Comparison of ENCODE assay signal across 19 mouse cellular contexts in genomic region chr5:43845083-43845482, GRCm38 (mm10). TPM values are rescaled to one million over a fixed set of nuclear protein-coding genes. Genes with fewer than 3 reads are reported as not detected.
DNase-seq lines count a peak whose midpoint lies in the region; ATAC-seq and TF ChIP-seq lines count a peak whose summit lies in the region.
"Had no signal": no experiment of that assay in that cellular context is flagged by ENCODE, and none has a peak within 500 bp of the region (broad histone marks: within the 10 kb centered on the region; RNA-seq: fewer than 3 reads in every experiment).

No protein-coding gene starts in this region.

- no peak overlapping the region for H3K4me3 ChIP-seq in hindbrain, postnatal 0 days (ENCODE audit: low read length)
- H3K4me3 ChIP-seq in hindbrain, embryonic 10.5 days = no peak overlapping the region
- H3K4me3 ChIP-seq: embryonic facial prominence, embryonic 12.5 days; forebrain, embryonic 15.5 days; heart, embryonic 12.5 days; hindbrain, embryonic 12.5 days; intestine, embryonic 15.5 days had no signal

- no peaks in the 10 kb centered on the region for H3K27me3 ChIP-seq in hindbrain, postnatal 0 days (ENCODE audit: insufficient read depth, low read length)
- H3K27me3 ChIP-seq in hindbrain, embryonic 10.5 days (ENCODE audit: insufficient read depth, poor library complexity, severe bottlenecking) = no peaks in the 10 kb centered on the region
- H3K27me3 ChIP-seq: embryonic facial prominence, embryonic 12.5 days; forebrain, embryonic 15.5 days; heart, embryonic 12.5 days; hindbrain, embryonic 12.5 days; intestine, embryonic 15.5 days had no signal

- H3K9ac ChIP-seq in hindbrain, postnatal 0 days (replicated peaks; ENCODE audit: low read length) = no peak overlapping the region
- H3K9ac ChIP-seq: embryonic facial prominence, embryonic 12.5 days; forebrain, embryonic 15.5 days; heart, embryonic 12.5 days; hindbrain, embryonic 12.5 days; intestine, embryonic 15.5 days had no signal

- intact Hi-C loops in gastrocnemius, postnatal 14 days (cut with DNase I; ENCODE audit: low total_unique reads) = no loop called here

- ATAC-seq in hindbrain, postnatal 0 days = no peak
- ATAC-seq: CD4-positive, CD25-positive, alpha-beta regulatory T cell, adult 4 months; forebrain, embryonic 15.5 days; intestine, embryonic 15.5 days had no signal

- H3K9me3 ChIP-seq in hindbrain, postnatal 0 days (ENCODE audit: low read length) = no peaks in the 10 kb centered on the region
- peaks cover 6% of the 10 kb centered on the region; the same call in 1 of the 2 replicates for H3K9me3 ChIP-seq in hindbrain, embryonic 10.5 days
- H3K9me3 ChIP-seq: forebrain, embryonic 15.5 days; hindbrain, embryonic 12.5 days; intestine, embryonic 15.5 days had no signal

- H3K4me1 ChIP-seq in hindbrain, postnatal 0 days (ENCODE audit: insufficient read depth, low read length) = no peaks in the 10 kb centered on the region
- H3K4me1 ChIP-seq in hindbrain, embryonic 10.5 days (replicated peaks) = peaks cover 7% of the 10 kb centered on the region; the same call in 1 of the 2 replicates
- H3K4me1 ChIP-seq: forebrain, embryonic 15.5 days; intestine, embryonic 15.5 days had no signal

- peak; percentile 6 for DNase-seq in cerebellum, adult 11-12 months
- DNase-seq in cerebellum, adult 9-11 months = no peak
- peak; percentile 33 for DNase-seq in gastrocnemius, postnatal 25 days
- no peak for DNase-seq in gastrocnemius, postnatal 14 days
- DNase-seq in hindbrain, postnatal 0 days (ENCODE audit: low spot score) = peak; percentile 7
- no peak for DNase-seq in hindbrain, embryonic 10.5 days (ENCODE audit: low spot score)
- DNase-seq in testis, postnatal 14 days (ENCODE audit: low spot score) = peak; percentile 14
- no peak for DNase-seq in testis, postnatal 10 days (ENCODE audit: low spot score)
- DNase-seq: adrenal gland, postnatal 10 days; cerebellum, postnatal 25 days; kidney, adult 18-20 months had no signal

- WGBS in hindbrain, postnatal 0 days = 74% methylated on average over 5 of the region's 5 CpGs
- 90% methylated on average over 5 of the region's 5 CpGs for WGBS in hindbrain, embryonic 10.5 days

- no peak for TF ChIP-seq CTCF in hindbrain, postnatal 0 days (IDR thresholded peaks at IDR 0.05; ENCODE audit: low read depth)

- H3K4me2 ChIP-seq in hindbrain, postnatal 0 days (ENCODE audit: low read depth, low read length) = no peak overlapping the region
- H3K4me2 ChIP-seq: embryonic facial prominence, embryonic 12.5 days; forebrain, embryonic 15.5 days; heart, embryonic 12.5 days; hindbrain, embryonic 12.5 days; intestine, embryonic 15.5 days had no signal

- no peaks in the 10 kb centered on the region for H3K36me3 ChIP-seq in hindbrain, postnatal 0 days (ENCODE audit: insufficient read depth, low read length)
- no peaks in the 10 kb centered on the region for H3K36me3 ChIP-seq in hindbrain, embryonic 10.5 days
- H3K36me3 ChIP-seq: embryonic facial prominence, embryonic 12.5 days; forebrain, embryonic 15.5 days; G1E; heart, embryonic 12.5 days; hindbrain, embryonic 12.5 days; intestine, embryonic 15.5 days had no signal

- H3K27ac ChIP-seq in hindbrain, postnatal 0 days = no peak overlapping the region
- H3K27ac ChIP-seq in hindbrain, embryonic 10.5 days = no peak overlapping the region
- H3K27ac ChIP-seq: embryonic facial prominence, embryonic 12.5 days; forebrain, embryonic 15.5 days; hindbrain, embryonic 12.5 days; intestine, embryonic 15.5 days had no signal

RNA-seq across cellular contexts. Expression of gene Cd38, which starts 23.3 kb away (rescaled TPM):
- 1 to 10 TPM; 2.9 to 3.3 TPM for total RNA-seq in gastrocnemius, postnatal 25 days (2021)
- 1 to 10 TPM; 5.6 to 6.2 TPM for total RNA-seq in gastrocnemius, postnatal 14 days (2021)
- 3.5 and 4.7 TPM in 2 replicates for total RNA-seq in hindbrain, postnatal 0 days (2014; rRNA removed)
- 3.9 and 4.0 TPM in 2 replicates for polyA plus RNA-seq in hindbrain, postnatal 0 days (2015; fragmentation: Nextera tagmentation; extraction: Ambion mirVana)
- 6.4 and 7.7 TPM in 2 replicates for polyA plus RNA-seq in hindbrain, embryonic 10.5 days (2016; fragmentation: Nextera tagmentation; extraction: Ambion mirVana)
- polyA plus RNA-seq: G1E had no signal

RNA-seq across cellular contexts. Expression of gene Fbxl5, which starts 23.6 kb away (rescaled TPM):
- 10 to 100 TPM; 26.6 to 27.4 TPM for total RNA-seq in gastrocnemius, postnatal 25 days (2021)
- total RNA-seq in gastrocnemius, postnatal 14 days (2021) = 10 to 100 TPM; 23.9 to 25.5 TPM
- 79.3 and 88.1 TPM in 2 replicates for total RNA-seq in hindbrain, postnatal 0 days (2014; rRNA removed)
- polyA plus RNA-seq in hindbrain, postnatal 0 days (2015; fragmentation: Nextera tagmentation; extraction: Ambion mirVana) = 74.2 and 74.7 TPM in 2 replicates
- 47.5 and 52.3 TPM in 2 replicates for polyA plus RNA-seq in hindbrain, embryonic 10.5 days (2016; fragmentation: Nextera tagmentation; extraction: Ambion mirVana)

RNA-seq across cellular contexts. Expression of gene Bst1, which starts 26.4 kb away (rescaled TPM):
- under 1 TPM in 1 of 2 experiments, not detected in 1; 0.21 TPM for total RNA-seq in gastrocnemius, postnatal 25 days (2021)
- under 1 TPM; 0.12 to 0.16 TPM for total RNA-seq in gastrocnemius, postnatal 14 days (2021)
- 0.11 TPM in 1 of 2 replicates, not detected in the other for total RNA-seq in hindbrain, postnatal 0 days (2014; rRNA removed)
- polyA plus RNA-seq in hindbrain, postnatal 0 days (2015; fragmentation: Nextera tagmentation; extraction: Ambion mirVana) = 0.15 TPM in 1 of 2 replicates, not detected in the other
- 0.14 TPM in 1 of 2 replicates, not detected in the other for polyA plus RNA-seq in hindbrain, embryonic 10.5 days (2016; fragmentation: Nextera tagmentation; extraction: Ambion mirVana)
- polyA plus RNA-seq: CD4-positive, CD25-positive, alpha-beta regulatory T cell, adult 4 months; forebrain, embryonic 11.5 days; forebrain, embryonic 15.5 days; G1E had no signal

Comparison
In these comparisons a context has a peak if more than half of its experiments do, and no peak if none do; other contexts are left out.
1. DNase-seq: peak in cerebellum, adult 11-12 months (single experiment), gastrocnemius, postnatal 25 days (single experiment), hindbrain, postnatal 0 days (single experiment) and testis, postnatal 14 days (single experiment); none in cerebellum, adult 9-11 months (single experiment), gastrocnemius, postnatal 14 days (single experiment), hindbrain, embryonic 10.5 days (single experiment) and testis, postnatal 10 days (single experiment).